Mouse (Mus musculus): Measurements from ENCODE around the gene Hist1h2bm.

DNA sequence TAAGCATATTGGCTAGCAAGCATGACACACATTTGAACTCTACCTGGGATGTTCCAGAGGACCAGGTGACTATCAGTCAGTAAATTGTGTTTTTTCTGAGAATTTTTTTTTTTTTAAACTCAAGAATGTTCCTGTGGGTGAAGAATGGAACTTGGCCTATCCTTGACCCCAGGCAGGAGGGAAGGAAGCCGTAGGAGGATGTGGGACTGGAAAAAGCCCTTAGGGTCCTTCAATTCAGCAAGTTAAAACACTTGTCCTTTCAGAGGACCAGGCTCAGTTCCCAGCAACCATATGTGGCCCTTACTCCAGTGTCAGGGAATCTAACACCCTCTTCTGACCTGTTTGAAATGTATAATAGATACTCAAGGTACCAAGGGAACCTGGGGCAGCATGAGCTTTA lies 7.7 kb downstream of the Hist1h2bm start:
- TF ChIP-seq CTCF (conservative IDR thresholded peaks at IDR 0.05; ENCODE audit: insufficient read depth, insufficient read length, low read depth, low read length) (no peak), POLR2A (IDR thresholded peaks at IDR 0.05; ENCODE audit: low read depth, low read length) (no peak)

Data from kidney, adult 2 months (tissue).